Mouse (Mus musculus) lung, embryonic 16.5 days (tissue): ENCODE measurements around the gene Gm28048. TPM values are rescaled to one million over a fixed set of nuclear protein-coding genes. Genes with fewer than 3 reads are reported as not detected.

ENCODE experiments used
- ATAC-seq: fragments of 200-750 bp; cut with Nextera tagmentation; 2 replicates; pipeline ENCODE4 v1.8.0; 2017; ENCODE audit warnings: low read depth, mild to moderate bottlenecking, moderate library complexity
- H3K27ac ChIP-seq: fragments of 300-500 bp; sonication (generic); 2 replicates; pipeline ENCODE4 v1.5.1; 2014; ENCODE audit warnings: mild to moderate bottlenecking, control low read depth, low read length
- H3K27me3 ChIP-seq: fragments of 300-500 bp; sonication (generic); 2 replicates; pipeline ENCODE4 v1.6.1; 2014; ENCODE audit warnings: low read depth, low read length, mixed read lengths; ENCODE audit not compliant: control insufficient read depth, insufficient read depth
- H3K36me3 ChIP-seq: fragments of 300-500 bp; sonication (generic); 2 replicates; pipeline ENCODE4 v1.6.1; 2014; ENCODE audit warnings: low read length; ENCODE audit not compliant: control insufficient read depth, insufficient read depth
- H3K4me1 ChIP-seq: fragments of 300-500 bp; sonication (generic); replicated peaks from 2 replicates; pipeline ENCODE4 v1.6.1; 2014; ENCODE audit warnings: low read length, mixed read lengths; ENCODE audit not compliant: control insufficient read depth, insufficient read depth
- H3K4me2 ChIP-seq: fragments of 300-500 bp; sonication (generic); 2 replicates; pipeline ENCODE4 v1.6.1; 2014; ENCODE audit warnings: low read depth, low read length, control low read depth
- H3K4me3 ChIP-seq: fragments of 300-500 bp; sonication (generic); 2 replicates; pipeline ENCODE4 v1.5.1; 2014; ENCODE audit warnings: mild to moderate bottlenecking, low read length, control low read depth
- H3K9ac ChIP-seq: fragments of 300-500 bp; sonication (generic); 2 replicates; pipeline ENCODE4 v1.6.1; 2014; ENCODE audit warnings: low read length, control low read depth
- H3K9me3 ChIP-seq: fragments of 300-500 bp; sonication (generic); 2 replicates; pipeline ENCODE4 v1.6.1; 2016; ENCODE audit warnings: low read length; ENCODE audit not compliant: control insufficient read depth
- WGBS: fragments of 180-500 bp; shearing (Covaris S2); extraction: QIAGEN DNeasy Blood & Tissue Kit; methylation state at CpG from one replicate; pipeline ENCODE4 v1.1.7; 2014; 5-methylcytosine and 5-hydroxymethylcytosine counted together
- polyA plus RNA-seq: library from polyadenylated mRNA; unstranded; fragments of >200 nt; fragmentation: Nextera tagmentation; extraction: Ambion mirVana; gene quantifications from 2 replicates; pipeline ENCODE4 v1.2.1, GENCODE M21; 2015

The Gm28048 gene
- polyA plus RNA-seq, 1 experiment from 2014 or later = 13.9 TPM

DNA sequence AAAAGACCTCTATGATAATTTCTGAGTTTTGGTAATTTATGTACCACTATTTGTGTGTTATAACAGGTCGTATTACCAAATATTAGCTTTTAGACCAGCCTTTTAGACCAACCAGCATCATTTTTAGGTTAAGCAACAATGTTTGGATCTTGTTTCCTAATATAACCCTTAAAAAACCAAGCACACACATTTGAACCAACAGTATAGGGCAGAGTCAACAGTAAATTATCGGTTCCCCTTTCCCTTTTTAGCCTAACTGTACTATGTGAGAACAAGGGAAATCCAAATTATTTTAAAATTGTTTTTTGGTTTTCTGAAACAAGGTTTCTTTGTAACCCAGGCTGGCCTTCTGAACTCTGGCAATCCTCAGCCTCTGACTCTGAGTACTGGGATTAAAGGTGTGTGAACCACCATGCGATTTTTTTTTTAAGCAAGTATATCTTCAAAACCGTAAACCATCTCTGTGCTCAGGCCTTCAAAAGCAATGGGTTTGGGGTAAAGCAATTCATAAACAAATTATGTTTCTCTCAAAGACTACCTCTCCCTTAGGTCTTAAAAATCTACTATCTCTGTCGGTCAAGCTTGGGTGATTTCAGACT, 124.7 kb downstream of the Gm28048 start:
- H3K9me3 ChIP-seq = no peaks in the 10 kb centered on the region
- peak overlapping the region; percentile 85; the same call in 1 of the 2 replicates for H3K4me3 ChIP-seq
- H3K9ac ChIP-seq = peak overlapping the region; percentile 88; the same call in 1 of the 2 replicates
- H3K27me3 ChIP-seq = peaks cover 9% of the 10 kb centered on the region
- peak overlapping the region; percentile 90 for H3K4me2 ChIP-seq
- H3K4me1 ChIP-seq = peaks cover 22% of the 10 kb centered on the region
- H3K36me3 ChIP-seq = no peaks in the 10 kb centered on the region
- 77% methylated on average over 5 of the region's 5 CpGs for WGBS
- ATAC-seq = no peak
- H3K27ac ChIP-seq = no peak overlapping the region

- Histone ChIP-seq H3K9ac (no peak overlapping the region; the same call in 1 of the 2 replicates), H3K4me2 (no peak overlapping the region), H3K4me3 (no peak overlapping the region), H3K27ac (no peak overlapping the region), H3K36me3 (no peaks in the 10 kb centered on the region), H3K9me3 (no peaks in the 10 kb centered on the region), H3K4me1 (peaks cover 22% of the 10 kb centered on the region), H3K27me3 (peaks cover 9% of the 10 kb centered on the region)
- ATAC-seq = no peak
- 64% methylated on average over 3 of the region's 3 CpGs for WGBS
These were observed 125.4 kb downstream of the Gm28048 start for GRCm38 (mm10) chr11:22856371-22856965.

GRCm38 (mm10) chr11:22854571-22854970, 127.3 kb downstream of the Gm28048 start:
- no peaks in the 10 kb centered on the region for H3K9me3 ChIP-seq
- H3K36me3 ChIP-seq = no peaks in the 10 kb centered on the region
- H3K27ac ChIP-seq = 0 out of 2 replicates have a peak overlapping the region, but pooled peaks have one; percentile 64
- H3K4me2 ChIP-seq = no peak overlapping the region
- no peak for ATAC-seq
- H3K9ac ChIP-seq = no peak overlapping the region
- H3K4me3 ChIP-seq = no peak overlapping the region
- H3K4me1 ChIP-seq = peaks cover 26% of the 10 kb centered on the region
- H3K27me3 ChIP-seq = peaks cover 9% of the 10 kb centered on the region
- WGBS = 55% methylated on average over 4 of the region's 4 CpGs

- 37% methylated on average over 2 of the region's 2 CpGs for WGBS
- Histone ChIP-seq H3K9me3 (no peaks in the 10 kb centered on the region), H3K27me3 (peaks cover 5% of the 10 kb centered on the region), H3K4me3 (no peak overlapping the region), H3K4me1 (peaks cover 27% of the 10 kb centered on the region), H3K9ac (no peak overlapping the region), H3K36me3 (no peaks in the 10 kb centered on the region), H3K27ac (peak overlapping the region; percentile 64), H3K4me2 (no peak overlapping the region)
- peak; percentile 51; the same call in 1 of the 2 replicates for ATAC-seq
These were observed 128.3 kb downstream of the Gm28048 start for GRCm38 (mm10) chr11:22853477-22854157.

GRCm38 (mm10) chr11:22852510-22852909, 129.4 kb downstream of the Gm28048 start:
- Histone ChIP-seq H3K4me2 (no peak overlapping the region), H3K9me3 (no peaks in the 10 kb centered on the region), H3K4me1 (peaks cover 30% of the 10 kb centered on the region), H3K36me3 (no peaks in the 10 kb centered on the region), H3K4me3 (no peak overlapping the region), H3K27me3 (peaks cover 5% of the 10 kb centered on the region), H3K27ac (no peak overlapping the region), H3K9ac (no peak overlapping the region)
- ATAC-seq = no peak
- WGBS = 63% methylated on average over 1 of the region's 1 CpGs

DNA sequence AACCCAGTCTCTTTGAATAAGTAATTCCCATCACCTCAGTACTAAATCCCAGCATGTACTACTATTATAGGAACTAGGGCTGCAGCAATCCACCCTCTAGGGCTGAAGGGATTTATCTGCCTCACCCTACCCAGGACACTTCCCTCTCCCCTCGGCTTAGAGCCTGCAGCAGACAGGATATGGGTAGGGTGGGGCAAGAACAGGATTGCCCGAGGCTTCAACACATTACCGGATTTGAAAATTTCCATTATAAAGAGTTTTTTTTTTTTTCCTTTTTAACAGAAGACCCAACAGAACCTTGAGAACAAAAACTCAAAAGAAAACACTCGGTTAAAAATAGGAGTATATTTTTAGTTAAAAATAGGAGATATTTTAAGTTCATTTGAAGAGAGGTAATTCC, 130.5 kb downstream of the Gm28048 start:
- Histone ChIP-seq H3K27me3 (peaks cover under 1% of the 10 kb centered on the region; the same call in 1 of the 2 replicates), H3K9me3 (no peaks in the 10 kb centered on the region), H3K36me3 (no peaks in the 10 kb centered on the region), H3K9ac (no peak overlapping the region), H3K4me1 (peaks cover 30% of the 10 kb centered on the region), H3K4me2 (no peak overlapping the region), H3K27ac (no peak overlapping the region), H3K4me3 (no peak overlapping the region)
- no peak for ATAC-seq
- 39% methylated on average over 4 of the region's 4 CpGs for WGBS

DNA sequence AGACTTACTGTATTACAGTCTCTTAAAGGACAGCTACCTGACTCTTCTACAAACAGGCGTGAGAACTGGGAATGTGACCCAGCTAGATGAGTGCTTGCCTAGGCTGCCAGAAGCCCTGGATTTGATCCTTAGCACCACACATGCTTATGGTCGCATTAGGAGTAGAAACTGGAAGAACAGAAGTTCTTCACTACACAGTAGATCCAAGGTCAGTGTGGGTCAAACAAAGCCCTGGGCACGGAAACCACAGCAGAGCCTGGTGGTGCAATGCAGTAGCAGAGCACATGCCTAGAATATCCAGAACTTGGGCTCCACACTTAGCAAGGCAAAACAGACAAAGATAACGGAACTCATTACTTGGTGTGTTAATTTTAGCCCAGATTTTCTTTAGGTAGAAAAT, 131.8 kb downstream of the Gm28048 start:
- WGBS = 65% methylated on average over 4 of the region's 4 CpGs
- Histone ChIP-seq H3K27ac (peak overlapping the region; percentile 15; the same call in 1 of the 2 replicates), H3K4me2 (no peak overlapping the region), H3K9me3 (no peaks in the 10 kb centered on the region), H3K4me3 (no peak overlapping the region), H3K9ac (no peak overlapping the region), H3K4me1 (peaks cover 32% of the 10 kb centered on the region), H3K27me3 (no peaks in the 10 kb centered on the region), H3K36me3 (no peaks in the 10 kb centered on the region)
- ATAC-seq = no peak

- 70% methylated on average over 5 of the region's 5 CpGs for WGBS
- no peak for ATAC-seq
- H3K9ac ChIP-seq = no peak overlapping the region
- no peak overlapping the region for H3K4me2 ChIP-seq
- no peaks in the 10 kb centered on the region for H3K27me3 ChIP-seq
- H3K4me1 ChIP-seq = peaks cover 32% of the 10 kb centered on the region
- no peaks in the 10 kb centered on the region for H3K9me3 ChIP-seq
- H3K36me3 ChIP-seq = no peaks in the 10 kb centered on the region
- H3K4me3 ChIP-seq = no peak overlapping the region
- no peak overlapping the region for H3K27ac ChIP-seq
These were observed 133.2 kb downstream of the Gm28048 start for GRCm38 (mm10) chr11:22848649-22849195.
